ENCODE assay signal across 7 mouse cellular contexts in the genomic region with DNA sequence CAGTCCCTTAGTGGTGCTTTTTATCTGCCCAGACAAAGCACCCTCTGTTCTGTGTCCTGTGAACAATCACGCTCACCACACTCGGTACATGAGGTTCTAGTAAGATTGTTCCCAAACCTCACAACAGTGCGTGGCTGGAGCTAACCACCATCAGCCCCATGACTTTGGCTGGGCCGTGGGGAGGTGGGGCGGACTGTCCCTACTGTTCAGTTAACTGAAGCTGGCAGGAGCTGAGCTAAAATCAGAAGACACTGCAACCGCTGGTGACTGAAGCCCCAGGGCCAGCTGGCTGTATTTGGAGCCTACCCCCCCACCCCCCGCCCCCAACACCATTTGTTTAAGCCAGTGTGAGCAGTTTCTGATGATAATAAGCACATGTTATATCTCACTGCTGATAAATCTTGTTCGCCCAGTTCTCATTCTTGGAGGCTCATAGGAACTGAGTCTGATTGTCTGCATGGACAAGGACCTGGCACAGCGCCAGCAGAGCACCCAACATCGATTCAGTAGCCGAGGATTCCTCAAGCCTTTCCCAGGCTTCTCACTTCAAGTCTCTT. TPM values are rescaled to one million over a fixed set of nuclear protein-coding genes. Genes with fewer than 3 reads are reported as not detected.
DNase-seq lines count a peak whose midpoint lies in the region; ATAC-seq and TF ChIP-seq lines count a peak whose summit lies in the region.

No protein-coding gene starts in this region.

- intact Hi-C loops in left cerebral cortex, postnatal 10 days (cut with DNase I) = no loop called here

- no peaks in the 10 kb centered on the region for H3K9me3 ChIP-seq in MEL (replicated peaks; ENCODE audit: insufficient read depth, low read length)
- H3K9me3 ChIP-seq in heart, embryonic 12.5 days (replicated peaks) = no peaks in the 10 kb centered on the region
- no peaks in the 10 kb centered on the region for H3K9me3 ChIP-seq in intestine, embryonic 16.5 days (ENCODE audit: control insufficient read depth, low read length)
- no peaks in the 10 kb centered on the region for H3K9me3 ChIP-seq in liver, embryonic 11.5 days (ENCODE audit: control insufficient read depth, low read length)

- peaks cover 0 to 3% of the 10 kb centered on the region in 2 experiments; a peak in 2 of 4 replicates for H3K4me1 ChIP-seq in MEL (ENCODE audit: control insufficient read depth in 1 of 2, insufficient read depth in 2 of 2, low read length in 2 of 2)
- peaks cover 14% of the 10 kb centered on the region for H3K4me1 ChIP-seq in heart, embryonic 12.5 days (replicated peaks)
- no peaks in the 10 kb centered on the region for H3K4me1 ChIP-seq in intestine, embryonic 16.5 days (ENCODE audit: control insufficient read depth, insufficient read depth, low read length)
- H3K4me1 ChIP-seq in liver, embryonic 11.5 days (replicated peaks; ENCODE audit: control insufficient read depth, insufficient read depth, low read length) = no peaks in the 10 kb centered on the region

- no peaks in the 10 kb centered on the region for H3K27me3 ChIP-seq in MEL (ENCODE audit: control insufficient read depth in 1 of 2, insufficient read depth in 2 of 2, low read length in 2 of 2)
- H3K27me3 ChIP-seq in heart, embryonic 12.5 days (replicated peaks) = no peaks in the 10 kb centered on the region
- H3K27me3 ChIP-seq in intestine, embryonic 16.5 days (replicated peaks; ENCODE audit: control insufficient read depth, insufficient read depth, low read length) = no peaks in the 10 kb centered on the region
- H3K27me3 ChIP-seq in liver, embryonic 11.5 days (replicated peaks; ENCODE audit: control insufficient read depth, insufficient read depth, low read length) = no peaks in the 10 kb centered on the region

- H3K4me2 ChIP-seq in heart, embryonic 12.5 days = no peak overlapping the region
- H3K4me2 ChIP-seq in intestine, embryonic 16.5 days (ENCODE audit: low read depth, low read length) = no peak overlapping the region
- H3K4me2 ChIP-seq in liver, embryonic 11.5 days = no peak overlapping the region

- no peak for TF ChIP-seq POLR2A in MEL (IDR thresholded peaks at IDR 0.05; ENCODE audit: control insufficient read depth in 1 of 2, insufficient read depth in 1 of 2, low read depth in 1 of 2, low read length in 2 of 2, poor library complexity in 1 of 2)

- no peak overlapping the region for H3K27ac ChIP-seq in MEL (ENCODE audit: control insufficient read depth, low read depth, low read length)
- H3K27ac ChIP-seq in heart, embryonic 12.5 days (ENCODE audit: poor library complexity, severe bottlenecking) = peak overlapping the region; percentile 44; the same call in 1 of the 2 replicates
- no peak overlapping the region for H3K27ac ChIP-seq in intestine, embryonic 16.5 days (ENCODE audit: low read length)
- no peak overlapping the region for H3K27ac ChIP-seq in liver, embryonic 11.5 days (ENCODE audit: low read depth, low read length)

- no peak for TF ChIP-seq CTCF in MEL (IDR thresholded peaks at IDR 0.05 in 2 of 3, conservative IDR thresholded peaks at IDR 0.05 in 1 of 3; ENCODE audit: control insufficient read depth in 1 of 3, insufficient read depth in 1 of 3, low read depth in 2 of 3, low read length in 3 of 3, poor library complexity in 1 of 3, severe bottlenecking in 1 of 3)

- no peak for TF ChIP-seq RAD21 in MEL (IDR thresholded peaks at IDR 0.05; ENCODE audit: low read depth, low read length)

- peak; percentile 69 for DNase-seq in MEL (ENCODE audit: low read depth, low spot score)
- peak; percentile 76 for DNase-seq in brain, adult 2 months (ENCODE audit: low read depth, low spot score)
- DNase-seq in left cerebral cortex, postnatal 10 days (ENCODE audit: extremely low spot score in 1 of 2, low spot score in 2 of 2) = peak; percentile 23 to 51
- DNase-seq in right cerebral cortex, postnatal 25 days = peak; percentile 34
- no peak for DNase-seq in liver, embryonic 11.5 days (ENCODE audit: low spot score)

- no peak for ATAC-seq in heart, embryonic 12.5 days (ENCODE audit: insufficient number of reproducible peaks, low FRiP score)
- no peak for ATAC-seq in intestine, embryonic 16.5 days
- no peak for ATAC-seq in liver, embryonic 11.5 days (replicated peaks; ENCODE audit: low FRiP score)

- H3K79me2 ChIP-seq in MEL (ENCODE audit: control insufficient read depth, insufficient read depth, low read length, poor library complexity) = no peaks in the 10 kb centered on the region

- TF ChIP-seq EP300 in MEL (IDR thresholded peaks at IDR 0.05; ENCODE audit: low read depth in 1 of 2, low read length in 2 of 2) = peak in 1 of 2 experiments; percentile 39; a peak in 1 of 4 replicates

- no peak overlapping the region for H3K4me3 ChIP-seq in MEL (ENCODE audit: control insufficient read depth in 1 of 2, insufficient read depth in 1 of 2, low read depth in 2 of 2, low read length in 2 of 2)
- no peak overlapping the region for H3K4me3 ChIP-seq in heart, embryonic 12.5 days
- H3K4me3 ChIP-seq in intestine, embryonic 16.5 days (ENCODE audit: low read length) = no peak overlapping the region
- no peak overlapping the region for H3K4me3 ChIP-seq in liver, embryonic 11.5 days (ENCODE audit: low read depth, low read length)

- H3K9ac ChIP-seq in MEL (ENCODE audit: control insufficient read depth, low read depth, low read length, poor library complexity, severe bottlenecking) = no peak overlapping the region
- no peak overlapping the region for H3K9ac ChIP-seq in heart, embryonic 12.5 days
- no peak overlapping the region for H3K9ac ChIP-seq in intestine, embryonic 16.5 days (ENCODE audit: low read depth, low read length)
- H3K9ac ChIP-seq in liver, embryonic 11.5 days (ENCODE audit: low read depth, low read length) = no peak overlapping the region

- 53% methylated on average over 11 of the region's 11 CpGs for WGBS in heart, embryonic 12.5 days
- WGBS in intestine, embryonic 16.5 days = 69% methylated on average over 11 of the region's 11 CpGs
- WGBS in liver, embryonic 11.5 days = 75% methylated on average over 11 of the region's 11 CpGs

- H3K36me3 ChIP-seq in MEL (ENCODE audit: control insufficient read depth in 1 of 2, insufficient read depth in 2 of 2, low read length in 2 of 2) = peaks cover 2 to 9% of the 10 kb centered on the region in 2 experiments
- peaks cover 69% of the 10 kb centered on the region for H3K36me3 ChIP-seq in heart, embryonic 12.5 days
- H3K36me3 ChIP-seq in intestine, embryonic 16.5 days (ENCODE audit: control insufficient read depth, insufficient read depth, low read length) = peaks cover 16% of the 10 kb centered on the region
- H3K36me3 ChIP-seq in liver, embryonic 11.5 days (ENCODE audit: control insufficient read depth, insufficient read depth, low read length) = peaks cover 31% of the 10 kb centered on the region

TF ChIP-seq in MEL, 35 proteins besides CTCF, POLR2A, EP300 and RAD21:
- TF ChIP-seq ETS1 (IDR thresholded peaks at IDR 0.05; ENCODE audit: low read depth, low read length) (0 out of 2 replicates have a peak, but pooled peaks have one; percentile 17), RCOR1 (IDR thresholded peaks at IDR 0.05; ENCODE audit: low read depth, low read length) (peak; percentile 16; the same call in 1 of the 2 replicates), TAL1 (IDR thresholded peaks at IDR 0.05; ENCODE audit: low read length) (peak; percentile 36; the same call in 1 of the 2 replicates), KAT2A (conservative IDR thresholded peaks at IDR 0.05; ENCODE audit: low read depth, low read length) (no peak), POLR2AphosphoS2 (IDR thresholded peaks at IDR 0.05; ENCODE audit: low read length) (no peak), CHD2 (IDR thresholded peaks at IDR 0.05; ENCODE audit: low read length) (no peak), MXI1 (IDR thresholded peaks at IDR 0.05; ENCODE audit: low read depth, low read length) (peak; percentile 21; the same call in 1 of the 2 replicates)

RNA-seq across cellular contexts. Expression of a gene that starts 23.3 kb away (rescaled TPM):
- total RNA-seq in MEL (2012; rRNA removed) = 41.0 and 47.3 TPM in 2 replicates
- 10 to 100 TPM; 50.0 to 86.3 TPM for polyA plus RNA-seq in MEL (2012; ENCODE audit: insufficient read depth in 1 of 2, insufficient read length in 2 of 2, low read depth in 1 of 2, low replicate concordance in 2 of 2, missing spikeins in 1 of 2)
- polyA plus RNA-seq in heart, embryonic 12.5 days (2016; fragmentation: Nextera tagmentation; extraction: Ambion mirVana) = 79.7 and 80.8 TPM in 2 replicates
- 10 to 100 TPM; 43.5 to 46.5 TPM for total RNA-seq in left cerebral cortex, postnatal 10 days (2021)
- polyA plus RNA-seq in intestine, embryonic 16.5 days (2015; fragmentation: Nextera tagmentation; extraction: Ambion mirVana) = 104 and 115 TPM in 2 replicates
- polyA plus RNA-seq in liver, embryonic 11.5 days (2014; fragmentation: Nextera tagmentation; extraction: Ambion mirVana) = 90.6 and 98.4 TPM in 2 replicates

RNA-seq across cellular contexts. Expression of a gene that starts 34.3 kb away (rescaled TPM):
- total RNA-seq in MEL (2012; rRNA removed) = 16.9 and 17.2 TPM in 2 replicates
- 10 to 100 TPM in 1 of 2 experiments, not detected in 1; 27.7 TPM for polyA plus RNA-seq in MEL (2012; ENCODE audit: insufficient read depth in 1 of 2, insufficient read length in 2 of 2, low read depth in 1 of 2, low replicate concordance in 2 of 2, missing spikeins in 1 of 2)
- 37.7 and 41.5 TPM in 2 replicates for polyA plus RNA-seq in heart, embryonic 12.5 days (2016; fragmentation: Nextera tagmentation; extraction: Ambion mirVana)
- 10 to 100 TPM; 72.6 to 73.7 TPM for total RNA-seq in left cerebral cortex, postnatal 10 days (2021)
- 27.0 and 27.2 TPM in 2 replicates for polyA plus RNA-seq in intestine, embryonic 16.5 days (2015; fragmentation: Nextera tagmentation; extraction: Ambion mirVana)
- 27.9 and 29.6 TPM in 2 replicates for polyA plus RNA-seq in liver, embryonic 11.5 days (2014; fragmentation: Nextera tagmentation; extraction: Ambion mirVana)

RNA-seq across cellular contexts. Expression of a gene that starts 56.9 kb away (rescaled TPM):
- total RNA-seq in MEL (2012; rRNA removed) = not detected in 2 replicates
- not detected for polyA plus RNA-seq in MEL (2012; ENCODE audit: insufficient read depth in 1 of 2, insufficient read length in 2 of 2, low read depth in 1 of 2, low replicate concordance in 2 of 2, missing spikeins in 1 of 2)
- polyA plus RNA-seq in heart, embryonic 12.5 days (2016; fragmentation: Nextera tagmentation; extraction: Ambion mirVana) = 6.0 and 6.6 TPM in 2 replicates
- total RNA-seq in left cerebral cortex, postnatal 10 days (2021) = 1 to 10 TPM; 5.1 to 7.1 TPM
- polyA plus RNA-seq in intestine, embryonic 16.5 days (2015; fragmentation: Nextera tagmentation; extraction: Ambion mirVana) = 1.2 and 1.3 TPM in 2 replicates
- polyA plus RNA-seq in liver, embryonic 11.5 days (2014; fragmentation: Nextera tagmentation; extraction: Ambion mirVana) = 0.70 and 1.2 TPM in 2 replicates
